Mouse (Mus musculus) kidney, postnatal 0 days (tissue): ENCODE results near the gene Arhgap45. TPM values are rescaled to one million over a fixed set of nuclear protein-coding genes. Genes with fewer than 3 reads are reported as not detected.

Source experiments
- ATAC-seq: fragments of 200-750 bp; cut with Nextera tagmentation; replicated peaks from 2 replicates; pipeline ENCODE4 v1.8.0; 2017; ENCODE audit warnings: low read depth, moderate number of reproducible peaks, moderate TSS enrichment, moderate library complexity; ENCODE audit not compliant: low FRiP score
- DNase-seq: peaks from one replicate; pipeline ENCODE4 v3.0.0-alpha.2; 2016; ENCODE audit warnings: low spot score
- H3K27ac ChIP-seq: fragments of 300-500 bp; sonication (generic); 2 replicates; pipeline ENCODE4 v1.5.1; 2014; ENCODE audit warnings: mild to moderate bottlenecking
- H3K27me3 ChIP-seq: fragments of 300-500 bp; sonication (generic); 2 replicates; pipeline ENCODE4 v1.6.1; 2014; ENCODE audit warnings: low read length, mixed read lengths; ENCODE audit not compliant: insufficient read depth
- H3K36me3 ChIP-seq: fragments of 300-500 bp; sonication (generic); 2 replicates; pipeline ENCODE4 v1.6.1; 2014; ENCODE audit warnings: low read length, mixed read lengths; ENCODE audit not compliant: insufficient read depth
- H3K4me1 ChIP-seq: fragments of 300-500 bp; sonication (generic); replicated peaks from 2 replicates; pipeline ENCODE4 v1.6.1; 2014; ENCODE audit warnings: antibody characterized with exemption, low read length, mixed read lengths; ENCODE audit not compliant: insufficient read depth
- H3K4me2 ChIP-seq: fragments of 300-500 bp; sonication (generic); 2 replicates; pipeline ENCODE4 v1.6.1; 2014; ENCODE audit warnings: mild to moderate bottlenecking, low read length, moderate library complexity, mixed read lengths
- H3K4me3 ChIP-seq: fragments of 300-500 bp; sonication (generic); replicated peaks from 2 replicates; pipeline ENCODE4 v1.5.1; 2014; ENCODE audit warnings: low read depth, low read length
- H3K9ac ChIP-seq: fragments of 300-500 bp; sonication (generic); 2 replicates; pipeline ENCODE4 v1.6.1; 2014; ENCODE audit warnings: low read depth, low read length
- H3K9me3 ChIP-seq: fragments of 300-500 bp; sonication (generic); replicated peaks from 2 replicates; pipeline ENCODE4 v1.6.1; 2016; ENCODE audit warnings: low read length, inconsistent platforms, mixed read lengths
- CTCF ChIP-seq: IDR thresholded peaks from 2 replicates; pipeline ENCODE4 v1.5.1; 2016; ENCODE audit warnings: antibody characterized with exemption, low read depth, mild to moderate bottlenecking, moderate library complexity
- WGBS: fragments of 180-500 bp; shearing (Covaris S2); extraction: QIAGEN DNeasy Blood & Tissue Kit; methylation state at CpG from one replicate; pipeline ENCODE4 v1.1.7; 2014; 5-methylcytosine and 5-hydroxymethylcytosine counted together
- polyA plus RNA-seq: library from polyadenylated mRNA; unstranded; fragments of >200 nt; fragmentation: Nextera tagmentation; extraction: Ambion mirVana; gene quantifications from 2 replicates; pipeline ENCODE4 v1.2.1, GENCODE M21; 2015

The Arhgap45 gene
- polyA plus RNA-seq, 1 experiment from 2014 or later = 4.0 TPM

- Histone ChIP-seq H3K9me3 (no peaks in the 10 kb centered on the region), H3K27me3 (0 out of 2 replicates have a peak, but pooled peaks cover 9% of the 10 kb centered on the region), H3K36me3 (peaks cover 6% of the 10 kb centered on the region; the same call in 1 of the 2 replicates), H3K4me2 (no peak overlapping the region), H3K27ac (no peak overlapping the region), H3K9ac (no peak overlapping the region), H3K4me1 (no peaks in the 10 kb centered on the region), H3K4me3 (no peak overlapping the region)
- DNase-seq (no peak), ATAC-seq (no peak)
- WGBS = 90% methylated on average over 6 of the region's 6 CpGs
- TF ChIP-seq CTCF = no peak
Measured at GRCm38 (mm10) chr10:80011740-80012139, 4.7 kb upstream of the Arhgap45 start.

- Histone ChIP-seq H3K9me3 (no peaks in the 10 kb centered on the region), H3K27me3 (0 out of 2 replicates have a peak, but pooled peaks cover 9% of the 10 kb centered on the region), H3K27ac (no peak overlapping the region), H3K4me3 (no peak overlapping the region), H3K36me3 (peaks cover 6% of the 10 kb centered on the region; the same call in 1 of the 2 replicates), H3K9ac (no peak overlapping the region), H3K4me1 (no peaks in the 10 kb centered on the region), H3K4me2 (no peak overlapping the region)
- no peak for DNase-seq
- no peak for TF ChIP-seq CTCF
- WGBS = 47% methylated on average over 25 of the region's 25 CpGs
- no peak for ATAC-seq
Measured at GRCm38 (mm10) chr10:80013609-80014008, 2.8 kb upstream of the Arhgap45 start.

- Histone ChIP-seq H3K9ac (no peak overlapping the region), H3K27me3 (0 out of 2 replicates have a peak, but pooled peaks cover 9% of the 10 kb centered on the region), H3K4me1 (peaks cover 8% of the 10 kb centered on the region; the same call in 1 of the 2 replicates), H3K27ac (no peak overlapping the region), H3K9me3 (no peaks in the 10 kb centered on the region), H3K4me3 (no peak overlapping the region), H3K36me3 (0 out of 2 replicates have a peak, but pooled peaks cover 4% of the 10 kb centered on the region), H3K4me2 (no peak overlapping the region)
- DNase-seq = no peak
- no peak for ATAC-seq
- TF ChIP-seq CTCF = peak; percentile 44
- 24% methylated on average over 28 of the region's 28 CpGs for WGBS
Measured at GRCm38 (mm10) chr10:80014484-80015290, 1.8 kb upstream of the Arhgap45 start.

GRCm38 (mm10) chr10:80015583-80015982 lies 870 bp upstream of the Arhgap45 start:
- DNase-seq (no peak), ATAC-seq (no peak)
- H3K4me2 ChIP-seq = no peak overlapping the region
- H3K27me3 ChIP-seq = 0 out of 2 replicates have a peak, but pooled peaks cover 9% of the 10 kb centered on the region
- no peak overlapping the region for H3K4me3 ChIP-seq
- peaks cover 8% of the 10 kb centered on the region; the same call in 1 of the 2 replicates for H3K4me1 ChIP-seq
- H3K27ac ChIP-seq = no peak overlapping the region
- WGBS = 66% methylated on average over 10 of the region's 10 CpGs
- H3K36me3 ChIP-seq = no peaks in the 10 kb centered on the region
- TF ChIP-seq CTCF = no peak
- no peak overlapping the region for H3K9ac ChIP-seq
- H3K9me3 ChIP-seq = no peaks in the 10 kb centered on the region

- WGBS = 93% methylated on average over 10 of the region's 10 CpGs
- H3K4me1 ChIP-seq = peaks cover 8% of the 10 kb centered on the region; the same call in 1 of the 2 replicates
- no peak overlapping the region for H3K4me3 ChIP-seq
- no peak overlapping the region for H3K9ac ChIP-seq
- 0 out of 2 replicates have a peak, but pooled peaks cover 9% of the 10 kb centered on the region for H3K27me3 ChIP-seq
- no peak overlapping the region for H3K27ac ChIP-seq
- TF ChIP-seq CTCF = no peak
- H3K36me3 ChIP-seq = no peaks in the 10 kb centered on the region
- no peak overlapping the region for H3K4me2 ChIP-seq
- ATAC-seq (no peak), DNase-seq (no peak)
- no peaks in the 10 kb centered on the region for H3K9me3 ChIP-seq
Measured at GRCm38 (mm10) chr10:80016931-80017330, 478 bp downstream of the Arhgap45 start.

GRCm38 (mm10) chr10:80017361-80017760 lies 908 bp downstream of the Arhgap45 start:
- DNase-seq (no peak), ATAC-seq (no peak)
- TF ChIP-seq CTCF = no peak
- Histone ChIP-seq H3K4me2 (no peak overlapping the region), H3K36me3 (no peaks in the 10 kb centered on the region), H3K4me1 (peaks cover 8% of the 10 kb centered on the region; the same call in 1 of the 2 replicates), H3K9ac (no peak overlapping the region), H3K27ac (no peak overlapping the region), H3K4me3 (no peak overlapping the region), H3K27me3 (0 out of 2 replicates have a peak, but pooled peaks cover 9% of the 10 kb centered on the region), H3K9me3 (no peaks in the 10 kb centered on the region)
- WGBS = 68% methylated on average over 3 of the region's 3 CpGs
